Mouse (Mus musculus): Measurements from ENCODE around the gene Rnf144a. TPM values are rescaled to one million over a fixed set of nuclear protein-coding genes. Genes with fewer than 3 reads are reported as not detected.
A peak's percentile ranks its signal among the peaks of the same experiment; 100 is the strongest.

Rnf144a gene
- 4.6 and 7.4 TPM in 2 replicates for polyA plus RNA-seq (2014; fragmentation: Nextera tagmentation; extraction: Ambion mirVana)

DNA sequence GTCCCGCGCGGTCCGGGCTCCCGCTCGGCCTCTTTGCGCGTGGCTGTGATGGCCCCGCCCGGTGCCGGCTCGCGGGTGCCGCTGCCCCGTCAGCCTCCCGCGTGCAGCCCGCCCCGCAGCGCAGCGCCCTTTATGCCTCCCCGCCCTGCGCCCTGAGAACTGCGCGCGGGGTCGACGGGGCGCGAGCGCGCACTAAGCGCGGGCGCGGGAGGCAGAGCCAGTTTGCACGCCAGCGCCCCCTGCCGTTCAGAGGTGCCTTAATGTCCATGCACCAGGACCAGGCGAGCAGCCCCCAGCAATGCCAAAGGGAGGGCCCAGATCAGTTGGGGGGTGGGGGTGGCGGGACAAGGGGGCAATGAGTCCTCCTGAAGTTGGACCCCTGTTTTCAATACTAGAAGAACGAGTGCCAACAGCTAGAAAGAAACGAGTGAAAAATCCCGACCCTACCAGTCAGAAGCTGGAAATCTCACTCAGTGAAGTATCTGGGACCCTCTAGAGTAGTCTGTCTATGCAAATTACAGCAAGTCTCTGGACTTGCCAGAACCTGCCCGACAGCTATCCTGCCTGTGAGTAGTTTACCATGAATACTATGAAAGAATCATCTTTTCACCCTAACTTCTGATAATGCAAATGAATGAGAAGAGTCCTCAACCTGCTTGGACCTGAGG is at the start of gene Rnf144a:
Gene Rnf144a (minus strand): TSS at position 151 of the 668 bp plus-strand sequence.
- 3% methylated on average over 39 of the region's 45 CpGs for WGBS (ENCODE audit: insufficient replicate concordance)
- Histone ChIP-seq H3K4me3 (ENCODE audit: low read depth, low read length) (peak within 1 kb of the TSS; percentile 86), H3K9ac (ENCODE audit: low read depth, low read length) (peak within 1 kb of the TSS; percentile 88), H3K36me3 (ENCODE audit: control insufficient read depth, insufficient read depth, low read length) (no peaks in the 10 kb centered on the region), H3K27ac (ENCODE audit: low read depth, low read length) (no peak within 1 kb of the TSS), H3K4me1 (ENCODE audit: control insufficient read depth, insufficient read depth, low read length) (peaks cover 14% of the 10 kb centered on the region), H3K27me3 (ENCODE audit: control insufficient read depth, insufficient read depth, low read length) (no peaks in the 10 kb centered on the region), H3K4me2 (peak within 1 kb of the TSS; percentile 96), H3K9me3 (replicated peaks; ENCODE audit: control insufficient read depth, low read length) (no peaks in the 10 kb centered on the region)
- ATAC-seq (replicated peaks; ENCODE audit: insufficient number of reproducible peaks, low FRiP score, low TSS enrichment): peak; percentile 71

DNA sequence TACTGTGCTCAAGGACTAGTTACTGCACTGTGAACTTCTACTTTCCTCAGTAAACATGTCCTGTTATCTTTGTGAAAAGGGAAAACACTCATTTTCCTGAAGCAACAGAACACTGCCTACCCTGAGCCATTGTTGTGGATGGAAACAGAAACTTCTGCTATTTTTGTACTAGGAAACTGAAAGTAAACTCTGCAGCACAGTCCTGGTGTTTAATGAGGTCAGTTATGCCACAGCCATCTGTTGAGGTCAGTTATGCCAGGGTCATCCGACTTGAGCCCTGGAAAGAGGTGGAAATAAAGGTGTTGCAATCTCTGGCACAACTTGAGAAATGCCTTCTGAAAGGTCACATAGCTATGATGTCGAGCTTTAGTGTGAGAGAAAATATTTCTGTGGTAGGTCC is 45.0 kb upstream of the Rnf144a start:
- no peaks in the 10 kb centered on the region for H3K9me3 ChIP-seq (replicated peaks; ENCODE audit: control insufficient read depth, low read length)
- H3K4me1 ChIP-seq (ENCODE audit: control insufficient read depth, insufficient read depth, low read length): 0 out of 2 replicates have a peak, but pooled peaks cover 3% of the 10 kb centered on the region
- 46% methylated on average over 2 of the region's 2 CpGs for WGBS (ENCODE audit: insufficient replicate concordance)
- ATAC-seq (replicated peaks; ENCODE audit: insufficient number of reproducible peaks, low FRiP score, low TSS enrichment): no peak
- H3K4me3 ChIP-seq (ENCODE audit: low read depth, low read length): no peak overlapping the region
- H3K36me3 ChIP-seq (ENCODE audit: control insufficient read depth, insufficient read depth, low read length): no peaks in the 10 kb centered on the region
- no peaks in the 10 kb centered on the region for H3K27me3 ChIP-seq (ENCODE audit: control insufficient read depth, insufficient read depth, low read length)
- no peak overlapping the region for H3K27ac ChIP-seq (ENCODE audit: low read depth, low read length)
- H3K9ac ChIP-seq (ENCODE audit: low read depth, low read length): no peak overlapping the region
- H3K4me2 ChIP-seq: no peak overlapping the region

DNA sequence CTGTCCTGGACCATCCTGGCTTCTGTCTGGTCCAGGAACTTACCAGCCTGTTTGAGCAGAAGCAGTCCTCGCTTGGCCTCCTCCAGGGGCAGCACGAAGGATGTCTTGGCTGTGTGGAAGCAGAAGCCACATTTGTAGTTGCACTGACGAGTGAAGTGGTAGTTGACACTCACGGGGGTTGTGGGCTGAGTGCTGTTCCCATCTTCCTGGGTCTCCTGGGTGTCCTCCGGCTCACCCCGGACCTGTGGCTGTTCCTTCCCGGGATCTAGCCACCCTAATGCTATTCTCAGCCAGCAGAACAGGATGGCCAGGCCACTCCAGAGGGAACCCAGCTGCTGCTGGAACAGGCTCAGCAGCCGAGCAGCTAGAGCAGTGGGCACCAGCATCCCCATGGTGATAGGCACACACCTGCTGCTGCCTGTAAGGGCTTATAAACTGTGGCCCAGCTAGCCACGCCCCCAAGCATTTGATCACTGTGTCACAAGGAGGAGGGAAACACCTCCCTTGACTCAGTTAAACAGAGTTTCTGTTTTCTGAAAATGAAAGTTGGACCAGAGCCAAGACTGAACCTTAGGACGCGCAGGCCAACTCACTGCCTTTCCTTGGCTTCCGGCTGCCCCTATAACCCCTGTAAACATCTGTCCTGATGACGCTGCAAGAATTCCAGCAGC is 41.1 kb upstream of the Rnf144a start, which contains the start of gene Rsad2:
Gene Rsad2 (minus strand): TSS at position 425 of the 671 bp plus-strand sequence.
- Histone ChIP-seq H3K4me3 (ENCODE audit: low read depth, low read length) (no peak within 1 kb of the TSS), H3K4me2 (peak within 1 kb of the TSS; percentile 31; the same call in 1 of the 2 replicates), H3K27ac (ENCODE audit: low read depth, low read length) (no peak within 1 kb of the TSS), H3K9me3 (replicated peaks; ENCODE audit: control insufficient read depth, low read length) (no peaks in the 10 kb centered on the region), H3K4me1 (ENCODE audit: control insufficient read depth, insufficient read depth, low read length) (peaks cover 3% of the 10 kb centered on the region; the same call in 1 of the 2 replicates), H3K27me3 (ENCODE audit: control insufficient read depth, insufficient read depth, low read length) (no peaks in the 10 kb centered on the region), H3K9ac (ENCODE audit: low read depth, low read length) (no peak within 1 kb of the TSS), H3K36me3 (ENCODE audit: control insufficient read depth, insufficient read depth, low read length) (no peaks in the 10 kb centered on the region)
- WGBS (ENCODE audit: insufficient replicate concordance): 50% methylated on average over 13 of the region's 13 CpGs
- 0 out of 2 replicates have a peak, but pooled peaks have one; percentile 39 for ATAC-seq (replicated peaks; ENCODE audit: insufficient number of reproducible peaks, low FRiP score, low TSS enrichment)

DNA sequence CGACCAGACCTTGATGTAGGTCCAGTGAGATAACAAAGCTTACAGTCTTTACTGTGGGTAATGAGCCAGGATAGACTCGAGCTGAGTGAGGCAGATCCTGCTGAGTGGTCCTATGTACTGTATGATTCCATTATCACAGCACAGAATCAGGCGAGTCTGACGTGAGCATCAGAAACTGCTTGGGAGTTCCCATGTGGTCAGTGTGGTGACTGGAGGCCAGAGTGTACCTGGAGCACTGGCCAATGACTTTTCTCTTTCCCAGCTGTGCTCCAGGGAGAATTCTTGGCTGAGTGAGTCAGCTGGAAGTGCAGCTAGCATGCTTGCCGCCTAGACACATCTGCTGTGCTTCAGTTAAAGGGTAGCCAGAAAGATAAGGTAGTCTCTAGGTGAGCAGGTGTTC is 39.6 kb upstream of the Rnf144a start:
- H3K4me1 ChIP-seq (ENCODE audit: control insufficient read depth, insufficient read depth, low read length): peaks cover 3% of the 10 kb centered on the region; the same call in 1 of the 2 replicates
- ATAC-seq (replicated peaks; ENCODE audit: insufficient number of reproducible peaks, low FRiP score, low TSS enrichment): no peak
- no peak overlapping the region for H3K4me3 ChIP-seq (ENCODE audit: low read depth, low read length)
- H3K27ac ChIP-seq (ENCODE audit: low read depth, low read length): no peak overlapping the region
- H3K9me3 ChIP-seq (replicated peaks; ENCODE audit: control insufficient read depth, low read length): no peaks in the 10 kb centered on the region
- no peak overlapping the region for H3K4me2 ChIP-seq
- no peaks in the 10 kb centered on the region for H3K36me3 ChIP-seq (ENCODE audit: control insufficient read depth, insufficient read depth, low read length)
- H3K9ac ChIP-seq (ENCODE audit: low read depth, low read length): no peak overlapping the region
- WGBS (ENCODE audit: insufficient replicate concordance): 47% methylated on average over 5 of the region's 5 CpGs
- H3K27me3 ChIP-seq (ENCODE audit: control insufficient read depth, insufficient read depth, low read length): no peaks in the 10 kb centered on the region

DNA sequence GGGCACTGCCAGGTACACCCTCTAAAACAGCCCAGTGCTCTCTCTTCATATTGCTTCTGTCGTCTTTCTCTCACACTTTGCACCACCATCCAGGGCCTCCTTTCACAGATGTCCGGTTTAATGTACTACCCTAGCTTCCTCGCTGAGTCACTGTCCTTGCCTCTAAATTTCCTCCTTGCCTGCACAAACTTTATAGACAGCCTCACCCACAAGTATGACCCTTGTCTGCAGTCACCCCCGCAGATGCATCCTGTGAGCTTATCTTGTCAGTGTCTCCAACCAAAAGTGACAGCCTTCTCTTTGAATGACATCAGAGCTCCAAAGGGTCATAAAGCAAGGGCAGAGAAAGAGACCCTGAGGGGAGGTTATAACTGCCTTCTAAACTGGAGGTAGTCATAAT is 37.9 kb upstream of the Rnf144a start:
- H3K4me1 ChIP-seq (ENCODE audit: control insufficient read depth, insufficient read depth, low read length): peaks cover 3% of the 10 kb centered on the region; the same call in 1 of the 2 replicates
- no peak for ATAC-seq (replicated peaks; ENCODE audit: insufficient number of reproducible peaks, low FRiP score, low TSS enrichment)
- 45% methylated on average over 4 of the region's 4 CpGs for WGBS (ENCODE audit: insufficient replicate concordance)
- no peaks in the 10 kb centered on the region for H3K9me3 ChIP-seq (replicated peaks; ENCODE audit: control insufficient read depth, low read length)
- no peak overlapping the region for H3K4me2 ChIP-seq
- H3K27me3 ChIP-seq (ENCODE audit: control insufficient read depth, insufficient read depth, low read length): no peaks in the 10 kb centered on the region
- no peak overlapping the region for H3K27ac ChIP-seq (ENCODE audit: low read depth, low read length)
- H3K9ac ChIP-seq (ENCODE audit: low read depth, low read length): no peak overlapping the region
- H3K4me3 ChIP-seq (ENCODE audit: low read depth, low read length): no peak overlapping the region
- H3K36me3 ChIP-seq (ENCODE audit: control insufficient read depth, insufficient read depth, low read length): no peaks in the 10 kb centered on the region

DNA sequence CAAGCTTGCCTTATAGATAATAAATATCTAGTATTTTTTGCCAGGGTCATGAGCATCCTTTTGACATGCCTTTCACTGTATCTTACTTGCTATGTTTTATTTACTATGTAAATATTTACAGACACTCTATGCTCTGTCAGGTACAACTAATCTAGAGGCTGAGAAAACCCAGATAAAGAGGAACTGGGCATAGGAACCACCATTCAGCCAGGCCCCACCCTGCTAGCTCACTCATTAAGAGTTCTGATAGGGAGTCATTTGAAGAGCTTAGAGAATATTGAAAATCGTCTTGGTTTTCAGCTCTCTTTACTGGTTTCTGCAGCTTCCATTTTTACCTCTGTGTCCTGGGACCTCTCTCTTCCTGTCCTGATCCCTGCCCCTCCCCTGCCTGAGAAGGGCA is 36.1 kb upstream of the Rnf144a start:
- WGBS (ENCODE audit: insufficient replicate concordance): 21% methylated on average over 1 of the region's 1 CpGs
- no peaks in the 10 kb centered on the region for H3K27me3 ChIP-seq (ENCODE audit: control insufficient read depth, insufficient read depth, low read length)
- peaks cover under 1% of the 10 kb centered on the region; the same call in 1 of the 2 replicates for H3K4me1 ChIP-seq (ENCODE audit: control insufficient read depth, insufficient read depth, low read length)
- H3K9me3 ChIP-seq (replicated peaks; ENCODE audit: control insufficient read depth, low read length): no peaks in the 10 kb centered on the region
- H3K4me2 ChIP-seq: no peak overlapping the region
- ATAC-seq (replicated peaks; ENCODE audit: insufficient number of reproducible peaks, low FRiP score, low TSS enrichment): no peak
- H3K27ac ChIP-seq (ENCODE audit: low read depth, low read length): no peak overlapping the region
- no peak overlapping the region for H3K9ac ChIP-seq (ENCODE audit: low read depth, low read length)
- no peak overlapping the region for H3K4me3 ChIP-seq (ENCODE audit: low read depth, low read length)
- H3K36me3 ChIP-seq (ENCODE audit: control insufficient read depth, insufficient read depth, low read length): no peaks in the 10 kb centered on the region

DNA sequence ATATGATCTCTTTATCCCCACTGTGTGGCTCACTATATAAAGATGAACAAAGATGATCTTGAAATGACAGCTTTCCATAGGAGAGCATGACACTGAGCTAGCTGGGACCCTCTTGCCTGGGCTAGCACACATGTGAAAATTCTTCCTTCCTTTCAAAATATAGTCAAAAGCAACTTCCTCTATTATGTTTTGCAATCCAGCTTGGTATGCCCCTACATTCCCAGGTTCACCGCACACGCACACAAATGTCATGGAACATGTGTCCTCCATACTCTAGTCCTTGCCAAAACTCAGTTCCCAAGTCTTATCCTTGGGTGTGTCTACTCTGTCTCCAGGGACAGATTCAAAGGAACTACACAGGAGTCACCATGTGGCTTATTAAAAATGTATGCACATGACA is 34.4 kb upstream of the Rnf144a start:
- 94% methylated on average over 2 of the region's 2 CpGs for WGBS (ENCODE audit: insufficient replicate concordance)
- no peak overlapping the region for H3K27ac ChIP-seq (ENCODE audit: low read depth, low read length)

DNA sequence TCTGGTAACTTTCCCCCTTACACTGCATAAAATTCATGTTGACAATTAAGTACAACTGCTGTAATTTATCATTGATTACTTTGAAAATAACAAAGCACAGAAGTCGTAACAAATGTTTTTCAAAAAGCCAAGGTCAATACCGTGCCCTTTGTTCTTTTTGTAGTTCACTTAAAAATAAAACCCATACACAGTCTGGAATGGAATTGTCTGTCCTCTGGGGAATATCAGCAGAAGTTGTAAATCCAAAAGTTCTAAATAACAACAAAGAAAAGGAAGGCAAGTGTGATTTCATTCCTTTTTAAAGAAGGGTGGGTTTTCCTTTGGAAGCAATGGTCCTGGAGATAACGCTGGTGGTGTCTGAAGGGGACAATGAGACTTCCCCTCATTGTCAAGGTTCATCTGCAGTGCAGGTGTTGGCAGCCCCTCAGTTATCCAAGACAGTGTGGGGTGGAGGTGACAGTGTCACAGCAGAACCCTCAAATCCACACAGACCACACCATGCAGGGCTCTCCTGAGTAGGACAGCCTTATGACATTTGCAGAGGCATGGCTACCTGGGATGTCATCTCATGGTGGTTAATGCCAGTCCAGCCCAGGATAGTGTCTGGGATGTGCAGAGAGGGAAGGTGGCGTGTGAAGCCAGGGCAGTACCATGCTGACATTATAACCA is 31.5 kb upstream of the Rnf144a start:
- no peak for ATAC-seq (replicated peaks; ENCODE audit: insufficient number of reproducible peaks, low FRiP score, low TSS enrichment)
- H3K9me3 ChIP-seq (replicated peaks; ENCODE audit: control insufficient read depth, low read length): no peaks in the 10 kb centered on the region
- 69% methylated on average over 4 of the region's 4 CpGs for WGBS (ENCODE audit: insufficient replicate concordance)

More for the DNA sequence above, 34.4 kb upstream of the Rnf144a start:
- H3K4me2 ChIP-seq: no peak overlapping the region
- H3K9ac ChIP-seq (ENCODE audit: low read depth, low read length): no peak overlapping the region
- no peaks in the 10 kb centered on the region for H3K36me3 ChIP-seq (ENCODE audit: control insufficient read depth, insufficient read depth, low read length)
- no peaks in the 10 kb centered on the region; the same call in 1 of the 2 replicates for H3K4me1 ChIP-seq (ENCODE audit: control insufficient read depth, insufficient read depth, low read length)
- no peak for ATAC-seq (replicated peaks; ENCODE audit: insufficient number of reproducible peaks, low FRiP score, low TSS enrichment)
- H3K27me3 ChIP-seq (ENCODE audit: control insufficient read depth, insufficient read depth, low read length): no peaks in the 10 kb centered on the region
- H3K9me3 ChIP-seq (replicated peaks; ENCODE audit: control insufficient read depth, low read length): no peaks in the 10 kb centered on the region
- H3K4me3 ChIP-seq (ENCODE audit: low read depth, low read length): no peak overlapping the region

More for the DNA sequence above, 31.5 kb upstream of the Rnf144a start:
- Histone ChIP-seq H3K4me2 (no peak overlapping the region), H3K4me1 (ENCODE audit: control insufficient read depth, insufficient read depth, low read length) (no peaks in the 10 kb centered on the region), H3K4me3 (ENCODE audit: low read depth, low read length) (no peak overlapping the region), H3K27me3 (ENCODE audit: control insufficient read depth, insufficient read depth, low read length) (no peaks in the 10 kb centered on the region), H3K36me3 (ENCODE audit: control insufficient read depth, insufficient read depth, low read length) (no peaks in the 10 kb centered on the region), H3K27ac (ENCODE audit: low read depth, low read length) (no peak overlapping the region), H3K9ac (ENCODE audit: low read depth, low read length) (no peak overlapping the region)

Measured in heart, embryonic 11.5 days (tissue).